Mouse (Mus musculus): ENCODE measurements around the gene Ubr3.

Ubr3 gene

DNA sequence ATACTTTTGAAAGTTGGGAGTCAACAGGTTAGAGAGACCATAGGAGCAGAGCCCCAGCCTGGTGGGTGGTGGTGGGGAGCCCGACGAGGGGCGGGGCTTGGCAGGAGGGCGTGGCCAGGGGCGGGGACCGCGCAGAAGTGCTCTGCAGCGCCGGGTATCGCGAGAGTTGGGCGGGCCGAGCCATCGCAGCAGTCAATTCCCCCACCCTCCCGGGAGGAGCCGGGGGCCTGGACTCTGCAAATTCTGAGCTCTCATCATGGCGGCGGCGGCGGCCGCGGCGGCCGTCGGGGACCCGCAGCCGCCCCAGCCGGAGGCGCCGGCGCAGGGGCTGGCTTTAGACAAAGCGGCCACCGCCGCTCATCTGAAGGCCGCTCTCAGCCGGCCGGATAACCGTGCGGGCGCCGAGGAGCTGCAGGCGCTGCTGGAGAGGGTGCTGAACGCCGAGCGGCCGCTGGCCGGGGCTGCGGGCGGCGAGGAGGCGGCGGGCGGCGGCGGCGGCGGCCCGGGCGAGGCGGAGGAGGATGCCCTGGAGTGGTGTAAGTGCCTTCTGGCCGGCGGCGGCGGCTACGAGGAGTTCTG is at the start of gene Ubr3:
Gene Ubr3 (plus strand): TSS at position 208 of the 579 bp plus-strand sequence.
- no peaks in the 10 kb centered on the region for H3K9me3 ChIP-seq (ENCODE audit: low read length)
- H3K4me3 ChIP-seq (replicated peaks; ENCODE audit: low read length) = peak within 1 kb of the TSS; percentile 92
- TF ChIP-seq POU5F1 (IDR thresholded peaks at IDR 0.05; ENCODE audit: borderline replicate concordance, low read length) (no peak), CTCF (conservative IDR thresholded peaks at IDR 0.05; ENCODE audit: low read length) (no peak), NANOG (IDR thresholded peaks at IDR 0.05; ENCODE audit: borderline replicate concordance, low read length) (no peak)
- H3K27me3 ChIP-seq (ENCODE audit: insufficient read depth, low read length) = no peaks in the 10 kb centered on the region
- peaks cover 58% of the 10 kb centered on the region for H3K4me1 ChIP-seq (replicated peaks; ENCODE audit: low read depth, low read length)
- peaks cover 19% of the 10 kb centered on the region for H3K36me3 ChIP-seq (ENCODE audit: insufficient read depth, low read length)

- Histone ChIP-seq H3K27me3 (ENCODE audit: insufficient read depth, low read length) (0 out of 2 replicates have a peak, but pooled peaks cover 4% of the 10 kb centered on the region), H3K36me3 (ENCODE audit: insufficient read depth, low read length) (no peaks in the 10 kb centered on the region), H3K4me3 (replicated peaks; ENCODE audit: low read length) (no peak overlapping the region), H3K9me3 (ENCODE audit: low read length) (no peaks in the 10 kb centered on the region), H3K4me1 (replicated peaks; ENCODE audit: low read depth, low read length) (no peaks in the 10 kb centered on the region)
- TF ChIP-seq POU5F1 (IDR thresholded peaks at IDR 0.05; ENCODE audit: borderline replicate concordance, low read length) (no peak), NANOG (IDR thresholded peaks at IDR 0.05; ENCODE audit: borderline replicate concordance, low read length) (no peak)
Measured at GRCm38 (mm10) chr2:69849215-69849614, 47.8 kb upstream of the Ubr3 start.

DNA sequence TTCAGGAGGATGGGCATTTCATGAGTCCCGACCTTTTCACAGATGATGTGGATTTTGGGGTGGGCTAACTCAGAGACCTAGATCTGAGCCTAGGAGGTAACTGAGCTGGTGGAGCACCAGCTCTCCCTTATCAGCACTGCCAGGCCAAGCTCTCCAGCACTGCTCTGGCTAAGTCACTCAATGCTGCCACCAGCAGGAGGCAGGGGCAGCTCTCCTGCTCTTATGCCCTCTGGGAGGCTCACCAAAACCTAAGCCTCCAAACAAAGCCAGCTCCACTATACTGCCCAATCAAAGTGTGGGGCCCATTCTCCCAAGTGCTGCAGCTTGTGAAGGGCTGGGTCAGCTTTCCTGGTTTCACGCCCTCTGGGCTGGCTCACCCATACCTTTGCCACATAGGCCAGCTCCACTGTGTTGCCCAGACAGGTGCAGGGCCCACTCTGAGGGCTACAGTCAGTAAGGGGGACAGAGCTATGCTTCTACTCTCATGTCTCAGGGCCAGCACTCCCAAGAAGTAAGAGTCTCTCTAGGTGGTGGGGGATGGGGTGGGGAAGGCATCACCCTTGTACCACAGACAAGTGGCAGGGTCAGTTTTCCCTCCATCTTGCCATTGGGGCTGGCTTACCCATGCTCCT is 45.5 kb upstream of the Ubr3 start:
- Histone ChIP-seq H3K4me1 (replicated peaks; ENCODE audit: low read depth, low read length) (no peaks in the 10 kb centered on the region), H3K9me3 (ENCODE audit: low read length) (no peaks in the 10 kb centered on the region), H3K4me3 (replicated peaks; ENCODE audit: low read length) (no peak overlapping the region), H3K27me3 (ENCODE audit: insufficient read depth, low read length) (0 out of 2 replicates have a peak, but pooled peaks cover 7% of the 10 kb centered on the region), H3K36me3 (ENCODE audit: insufficient read depth, low read length) (no peaks in the 10 kb centered on the region)
- TF ChIP-seq CTCF (conservative IDR thresholded peaks at IDR 0.05; ENCODE audit: low read length) = no peak
- TF ChIP-seq NANOG (IDR thresholded peaks at IDR 0.05; ENCODE audit: borderline replicate concordance, low read length) = no peak
- no peak for TF ChIP-seq POU5F1 (IDR thresholded peaks at IDR 0.05; ENCODE audit: borderline replicate concordance, low read length)

GRCm38 (mm10) chr2:69856392-69856791 is 40.7 kb upstream of the Ubr3 start:
- Histone ChIP-seq H3K4me1 (replicated peaks; ENCODE audit: low read depth, low read length) (peaks cover 8% of the 10 kb centered on the region), H3K36me3 (ENCODE audit: insufficient read depth, low read length) (no peaks in the 10 kb centered on the region), H3K4me3 (replicated peaks; ENCODE audit: low read length) (no peak overlapping the region), H3K27me3 (ENCODE audit: insufficient read depth, low read length) (0 out of 2 replicates have a peak, but pooled peaks cover 7% of the 10 kb centered on the region), H3K9me3 (ENCODE audit: low read length) (no peaks in the 10 kb centered on the region)
- no peak for TF ChIP-seq CTCF (conservative IDR thresholded peaks at IDR 0.05; ENCODE audit: low read length)
- no peak for TF ChIP-seq NANOG (IDR thresholded peaks at IDR 0.05; ENCODE audit: borderline replicate concordance, low read length)
- TF ChIP-seq POU5F1 (IDR thresholded peaks at IDR 0.05; ENCODE audit: borderline replicate concordance, low read length) = no peak

DNA sequence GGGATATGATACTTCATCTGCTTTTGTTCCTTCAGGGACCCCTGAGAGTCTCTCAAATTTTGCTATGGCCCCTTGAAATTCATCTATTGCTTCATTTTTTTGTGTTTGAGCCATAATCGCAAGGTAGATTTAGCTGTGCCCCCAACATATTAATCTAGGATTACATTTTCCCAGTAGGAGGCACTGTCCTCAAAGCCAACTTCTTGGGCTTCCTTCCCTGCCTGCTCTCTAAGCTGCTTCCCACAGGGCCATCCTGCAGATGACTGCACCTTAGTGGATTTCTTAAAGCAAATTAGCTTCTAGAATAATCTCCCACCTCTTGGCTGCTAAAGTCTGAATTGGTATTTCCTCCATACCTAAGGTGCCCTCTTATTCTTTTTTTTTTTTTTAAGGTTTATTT is 39.2 kb upstream of the Ubr3 start:
- H3K4me3 ChIP-seq (replicated peaks; ENCODE audit: low read length) = no peak overlapping the region
- TF ChIP-seq POU5F1 (IDR thresholded peaks at IDR 0.05; ENCODE audit: borderline replicate concordance, low read length) = no peak
- peak; percentile 29 for TF ChIP-seq CTCF (conservative IDR thresholded peaks at IDR 0.05; ENCODE audit: low read length)
- H3K27me3 ChIP-seq (ENCODE audit: insufficient read depth, low read length) = 0 out of 2 replicates have a peak, but pooled peaks cover 3% of the 10 kb centered on the region
- H3K9me3 ChIP-seq (ENCODE audit: low read length) = no peaks in the 10 kb centered on the region
- peaks cover 15% of the 10 kb centered on the region for H3K4me1 ChIP-seq (replicated peaks; ENCODE audit: low read depth, low read length)
- no peaks in the 10 kb centered on the region for H3K36me3 ChIP-seq (ENCODE audit: insufficient read depth, low read length)

- no peaks in the 10 kb centered on the region for H3K9me3 ChIP-seq (ENCODE audit: low read length)
- peaks cover 38% of the 10 kb centered on the region for H3K4me1 ChIP-seq (replicated peaks; ENCODE audit: low read depth, low read length)
- TF ChIP-seq POU5F1 (IDR thresholded peaks at IDR 0.05; ENCODE audit: borderline replicate concordance, low read length) = no peak
- TF ChIP-seq NANOG (IDR thresholded peaks at IDR 0.05; ENCODE audit: borderline replicate concordance, low read length) = no peak
- no peak for TF ChIP-seq CTCF (conservative IDR thresholded peaks at IDR 0.05; ENCODE audit: low read length)
- H3K4me3 ChIP-seq (replicated peaks; ENCODE audit: low read length) = peak overlapping the region; percentile 93
- peaks cover 26% of the 10 kb centered on the region for H3K36me3 ChIP-seq (ENCODE audit: insufficient read depth, low read length)
- no peaks in the 10 kb centered on the region for H3K27me3 ChIP-seq (ENCODE audit: insufficient read depth, low read length)
Measured at GRCm38 (mm10) chr2:69860972-69861452, 36.0 kb upstream of the Ubr3 start.

DNA sequence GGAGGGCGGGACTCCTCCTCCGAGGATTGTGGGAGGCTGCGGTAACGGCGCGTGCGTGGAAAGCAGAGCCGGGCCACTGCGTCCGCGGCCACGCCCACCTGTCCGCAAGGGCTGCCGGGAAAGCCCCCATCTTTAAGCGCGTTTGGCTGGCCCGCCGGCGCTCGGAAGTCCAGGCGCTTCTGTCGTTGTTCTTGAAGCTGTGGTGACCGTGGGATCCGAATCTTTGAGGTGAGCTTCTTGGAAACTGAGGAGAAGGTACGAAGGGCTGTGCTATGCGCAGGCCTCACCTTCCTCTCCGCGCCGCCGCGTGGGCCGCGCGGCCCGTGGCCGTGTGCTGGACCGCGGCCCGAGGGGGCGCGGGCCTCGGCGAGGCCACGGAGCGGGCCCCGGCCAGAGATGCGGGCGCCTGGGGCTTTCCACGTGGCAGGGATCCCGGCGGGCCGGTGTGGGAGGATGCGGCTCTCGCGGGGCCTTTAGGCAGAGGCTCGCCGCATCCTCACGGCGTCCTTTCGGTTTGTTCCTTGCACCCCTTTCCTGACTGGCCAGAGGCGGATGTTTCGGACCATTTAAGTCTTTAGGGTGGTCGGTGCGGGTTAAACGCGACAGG is 35.5 kb upstream of the Ubr3 start, which contains the start of gene Ssb:
Gene Ssb (plus strand): TSS at position 78 of the 607 bp plus-strand sequence.
- H3K4me3 ChIP-seq (replicated peaks; ENCODE audit: low read length) = peak within 1 kb of the TSS; percentile 93
- no peaks in the 10 kb centered on the region for H3K27me3 ChIP-seq (ENCODE audit: insufficient read depth, low read length)
- H3K4me1 ChIP-seq (replicated peaks; ENCODE audit: low read depth, low read length) = peaks cover 38% of the 10 kb centered on the region
- no peaks in the 10 kb centered on the region for H3K9me3 ChIP-seq (ENCODE audit: low read length)
- peaks cover 32% of the 10 kb centered on the region for H3K36me3 ChIP-seq (ENCODE audit: insufficient read depth, low read length)
- no peak for TF ChIP-seq POU5F1 (IDR thresholded peaks at IDR 0.05; ENCODE audit: borderline replicate concordance, low read length)
- TF ChIP-seq NANOG (IDR thresholded peaks at IDR 0.05; ENCODE audit: borderline replicate concordance, low read length) = no peak
- no peak for TF ChIP-seq CTCF (conservative IDR thresholded peaks at IDR 0.05; ENCODE audit: low read length)

GRCm38 (mm10) chr2:69862117-69862657 is 34.9 kb upstream of the Ubr3 start:
- peak overlapping the region; percentile 93 for H3K4me3 ChIP-seq (replicated peaks; ENCODE audit: low read length)
- peaks cover 38% of the 10 kb centered on the region for H3K4me1 ChIP-seq (replicated peaks; ENCODE audit: low read depth, low read length)
- peaks cover 38% of the 10 kb centered on the region for H3K36me3 ChIP-seq (ENCODE audit: insufficient read depth, low read length)
- no peaks in the 10 kb centered on the region for H3K27me3 ChIP-seq (ENCODE audit: insufficient read depth, low read length)
- TF ChIP-seq CTCF (conservative IDR thresholded peaks at IDR 0.05; ENCODE audit: low read length) (no peak), POU5F1 (IDR thresholded peaks at IDR 0.05; ENCODE audit: borderline replicate concordance, low read length) (no peak), NANOG (IDR thresholded peaks at IDR 0.05; ENCODE audit: borderline replicate concordance, low read length) (no peak)
- no peaks in the 10 kb centered on the region for H3K9me3 ChIP-seq (ENCODE audit: low read length)
